Mouse (Mus musculus): ENCODE measurements around the gene Gm14147. TPM values are rescaled to one million over a fixed set of nuclear protein-coding genes. Genes with fewer than 3 reads are reported as not detected.
"Not testable (repeated sequence)": the region's sequence is repeated elsewhere in the genome, so short reads cannot be mapped to it uniquely, and the experiment has no call there.

The Gm14147 gene
- total RNA-seq (2014; rRNA removed; ENCODE audit: low replicate concordance): not detected in 2 replicates
- polyA plus RNA-seq (2015; fragmentation: Nextera tagmentation; extraction: Ambion mirVana): not detected in 2 replicates

DNA sequence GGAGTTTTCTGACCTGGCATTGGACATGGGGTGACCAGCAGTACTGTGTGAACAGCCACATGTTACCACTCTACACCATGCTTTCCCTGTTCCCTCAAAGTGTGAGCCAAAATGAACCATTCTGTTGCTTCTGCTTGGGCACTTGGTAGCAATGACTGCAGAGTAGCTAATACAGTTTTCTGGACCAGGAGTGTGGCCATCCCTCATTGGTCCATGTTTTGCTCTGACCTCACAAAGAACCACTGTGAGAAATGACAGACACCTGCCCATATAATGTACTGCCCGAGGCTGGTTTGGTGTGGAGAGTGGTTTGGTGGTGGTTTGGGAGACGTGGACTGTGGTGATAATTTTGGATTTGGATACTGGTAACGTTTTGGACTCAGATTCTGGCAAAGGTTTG lies at the start of gene Gm14147:
Gm14147 (plus strand) TSS at position 301 of the 400 bp plus-strand sequence.
- H3K27ac ChIP-seq (ENCODE audit: low read depth); H3K4me1 ChIP-seq (ENCODE audit: control insufficient read depth, insufficient read depth); ATAC-seq (ENCODE audit: insufficient read depth, low read depth); H3K9me3 ChIP-seq (replicated peaks; ENCODE audit: control insufficient read depth, low read length); H3K36me3 ChIP-seq (replicated peaks; ENCODE audit: control insufficient read depth, insufficient read depth, low read length); H3K27me3 ChIP-seq (ENCODE audit: control insufficient read depth, insufficient read depth, low read length); H3K4me3 ChIP-seq (ENCODE audit: low read depth, low read length); DNase-seq (ENCODE audit: low spot score); H3K4me2 ChIP-seq (ENCODE audit: low read depth, low read length); H3K9ac ChIP-seq (replicated peaks; ENCODE audit: low read depth, low read length): not testable (repeated sequence)
- WGBS: no CpG with 5 or more reads among the region's 3 CpGs

DNA sequence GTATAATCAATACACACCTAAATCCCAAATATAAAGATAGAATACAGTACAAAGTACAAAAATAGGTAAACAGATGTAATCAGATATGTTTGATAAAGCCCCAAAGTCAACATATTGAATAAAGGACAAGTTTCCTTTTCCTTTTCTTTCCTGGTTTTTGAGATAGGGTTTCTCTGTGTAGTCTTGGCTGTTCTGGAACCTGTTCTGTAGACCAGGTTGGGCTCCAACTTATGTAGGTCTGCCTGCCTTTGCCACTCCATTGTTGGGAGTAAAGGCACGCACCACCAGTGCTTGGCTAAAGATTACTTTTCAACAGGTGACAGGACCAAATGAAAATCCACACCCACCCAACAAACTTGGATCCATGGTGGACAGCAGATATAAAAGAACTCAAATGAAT lies 41.4 kb upstream of the Gm14147 start:
- no peak overlapping the region for H3K4me3 ChIP-seq (ENCODE audit: low read depth, low read length)
- no peak overlapping the region for H3K27ac ChIP-seq (ENCODE audit: low read depth)
- H3K9me3 ChIP-seq (replicated peaks; ENCODE audit: control insufficient read depth, low read length): no peaks in the 10 kb centered on the region
- H3K4me1 ChIP-seq (ENCODE audit: control insufficient read depth, insufficient read depth): no peaks in the 10 kb centered on the region
- no peak overlapping the region for H3K4me2 ChIP-seq (ENCODE audit: low read depth, low read length)
- TF ChIP-seq CTCF (IDR thresholded peaks at IDR 0.05; ENCODE audit: low read depth): no peak
- TF ChIP-seq EP300 (IDR thresholded peaks at IDR 0.05; ENCODE audit: low read depth): no peak
- ATAC-seq (ENCODE audit: insufficient read depth, low read depth) (no peak), DNase-seq (ENCODE audit: low spot score) (no peak)
- no peaks in the 10 kb centered on the region for H3K27me3 ChIP-seq (ENCODE audit: control insufficient read depth, insufficient read depth, low read length)
- H3K36me3 ChIP-seq (replicated peaks; ENCODE audit: control insufficient read depth, insufficient read depth, low read length): no peaks in the 10 kb centered on the region
- WGBS: 77% methylated on average over 1 of the region's 1 CpGs
- no peak overlapping the region for H3K9ac ChIP-seq (replicated peaks; ENCODE audit: low read depth, low read length)

DNA sequence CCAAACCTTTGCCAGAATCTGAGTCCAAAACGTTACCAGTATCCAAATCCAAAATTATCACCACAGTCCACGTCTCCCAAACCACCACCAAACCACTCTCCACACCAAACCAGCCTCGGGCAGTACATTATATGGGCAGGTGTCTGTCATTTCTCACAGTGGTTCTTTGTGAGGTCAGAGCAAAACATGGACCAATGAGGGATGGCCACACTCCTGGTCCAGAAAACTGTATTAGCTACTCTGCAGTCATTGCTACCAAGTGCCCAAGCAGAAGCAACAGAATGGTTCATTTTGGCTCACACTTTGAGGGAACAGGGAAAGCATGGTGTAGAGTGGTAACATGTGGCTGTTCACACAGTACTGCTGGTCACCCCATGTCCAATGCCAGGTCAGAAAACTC lies 5.8 kb upstream of the Gm14147 start, which contains the start of gene Gm14151:
Gm14151 (minus strand) TSS at position 101 of the 400 bp plus-strand sequence.
- H3K36me3 ChIP-seq (replicated peaks; ENCODE audit: control insufficient read depth, insufficient read depth, low read length); ATAC-seq (ENCODE audit: insufficient read depth, low read depth); H3K9me3 ChIP-seq (replicated peaks; ENCODE audit: control insufficient read depth, low read length); H3K27ac ChIP-seq (ENCODE audit: low read depth); H3K27me3 ChIP-seq (ENCODE audit: control insufficient read depth, insufficient read depth, low read length); H3K9ac ChIP-seq (replicated peaks; ENCODE audit: low read depth, low read length); H3K4me1 ChIP-seq (ENCODE audit: control insufficient read depth, insufficient read depth); H3K4me3 ChIP-seq (ENCODE audit: low read depth, low read length); H3K4me2 ChIP-seq (ENCODE audit: low read depth, low read length); DNase-seq (ENCODE audit: low spot score): not testable (repeated sequence)
- WGBS: no CpG with 5 or more reads among the region's 3 CpGs

Other genes starting within 250 kb of the Gm14147 start
- gene Abhd12, start 193.5 kb upstream of the Gm14147 start, total RNA-seq (2014; rRNA removed; ENCODE audit: low replicate concordance): 32.6 and 41.4 TPM in 2 replicates
- 31.5 and 34.0 TPM in 2 replicates for gene Abhd12, start 193.5 kb upstream of the Gm14147 start, polyA plus RNA-seq (2015; fragmentation: Nextera tagmentation; extraction: Ambion mirVana)
- gene Gins1, start 192.8 kb upstream of the Gm14147 start, total RNA-seq (2014; rRNA removed; ENCODE audit: low replicate concordance): 1.6 and 33.1 TPM in 2 replicates
- 7.8 and 10.0 TPM in 2 replicates for gene Gins1, start 192.8 kb upstream of the Gm14147 start, polyA plus RNA-seq (2015; fragmentation: Nextera tagmentation; extraction: Ambion mirVana)
- gene Ninl, start 58.9 kb upstream of the Gm14147 start, total RNA-seq (2014; rRNA removed; ENCODE audit: low replicate concordance): 0.27 and 1.7 TPM in 2 replicates
- 1.2 and 1.4 TPM in 2 replicates for gene Ninl, start 58.9 kb upstream of the Gm14147 start, polyA plus RNA-seq (2015; fragmentation: Nextera tagmentation; extraction: Ambion mirVana)
- 7.0 and 9.3 TPM in 2 replicates for gene Nanp, start 58.8 kb upstream of the Gm14147 start, total RNA-seq (2014; rRNA removed; ENCODE audit: low replicate concordance)
- 11.7 and 15.5 TPM in 2 replicates for gene Nanp, start 58.8 kb upstream of the Gm14147 start, polyA plus RNA-seq (2015; fragmentation: Nextera tagmentation; extraction: Ambion mirVana)
- gene Gm14151, start 5.9 kb upstream of the Gm14147 start, total RNA-seq (2014; rRNA removed; ENCODE audit: low replicate concordance): not detected in 2 replicates
- not detected in 2 replicates for gene Gm14151, start 5.9 kb upstream of the Gm14147 start, polyA plus RNA-seq (2015; fragmentation: Nextera tagmentation; extraction: Ambion mirVana)